Mouse (Mus musculus) stomach, postnatal 0 days (tissue): ENCODE measurements around the gene Lrmda.

Source experiments
- CTCF ChIP-seq: IDR thresholded peaks from 2 replicates; pipeline ENCODE4 v1.5.1; 2016; ENCODE audit warnings: antibody characterized with exemption, low read depth, mild to moderate bottlenecking, moderate library complexity
- EP300 ChIP-seq: optimal IDR thresholded peaks from 2 replicates; pipeline ENCODE3; 2016; ENCODE audit warnings: antibody characterized with exemption

GRCm38 (mm10) chr14:22728611-22729223 is 709.2 kb downstream of the Lrmda start:
- TF ChIP-seq CTCF (no peak), EP300 (no peak)
